Mouse (Mus musculus) liver, embryonic 16.5 days (tissue): ENCODE data around the gene Adamts4. TPM values are rescaled to one million over a fixed set of nuclear protein-coding genes. Genes with fewer than 3 reads are reported as not detected.
"Not testable (repeated sequence)": the region's sequence is repeated elsewhere in the genome, so short reads cannot be mapped to it uniquely, and the experiment has no call there.

ENCODE experiments used
- ATAC-seq: fragments of 200-750 bp; cut with Nextera tagmentation; 2 replicates; pipeline ENCODE4 v1.8.0; 2017; ENCODE audit warnings: low read depth, mild to moderate bottlenecking, moderate number of reproducible peaks, moderate library complexity
- H3K27ac ChIP-seq: fragments of 300-500 bp; sonication (generic); 2 replicates; pipeline ENCODE4 v1.5.1; 2014; ENCODE audit warnings: mild to moderate bottlenecking, low read length
- H3K27me3 ChIP-seq: fragments of 300-500 bp; sonication (generic); 2 replicates; pipeline ENCODE4 v1.6.1; 2014; ENCODE audit warnings: low read depth, low read length, mixed read lengths; ENCODE audit not compliant: control insufficient read depth, insufficient read depth
- H3K36me3 ChIP-seq: fragments of 300-500 bp; sonication (generic); 2 replicates; pipeline ENCODE4 v1.6.1; 2014; ENCODE audit warnings: mild to moderate bottlenecking; ENCODE audit not compliant: control insufficient read depth, insufficient read depth
- H3K4me1 ChIP-seq: fragments of 300-500 bp; sonication (generic); 2 replicates; pipeline ENCODE4 v1.6.1; 2014; ENCODE audit warnings: low read depth, low read length, mixed read lengths; ENCODE audit not compliant: control insufficient read depth
- H3K4me2 ChIP-seq: fragments of 300-500 bp; sonication (generic); 2 replicates; pipeline ENCODE4 v1.6.1; 2014; ENCODE audit warnings: low read depth, low read length, mixed read lengths
- H3K4me3 ChIP-seq: fragments of 300-500 bp; sonication (generic); 2 replicates; pipeline ENCODE4 v1.5.1; 2014; ENCODE audit warnings: low read depth, mild to moderate bottlenecking, low read length
- H3K9ac ChIP-seq: fragments of 300-500 bp; sonication (generic); 2 replicates; pipeline ENCODE4 v1.6.1; 2014; ENCODE audit warnings: low read depth, low read length
- H3K9me3 ChIP-seq: fragments of 300-500 bp; sonication (generic); replicated peaks from 2 replicates; pipeline ENCODE4 v1.6.1; 2016; ENCODE audit warnings: low read length; ENCODE audit not compliant: control insufficient read depth
- WGBS: fragments of 180-500 bp; shearing (Covaris S2); extraction: QIAGEN DNeasy Blood & Tissue Kit; methylation state at CpG from one replicate; pipeline ENCODE4 v1.1.7; 2014; ENCODE audit not compliant: insufficient replicate concordance; 5-methylcytosine and 5-hydroxymethylcytosine counted together
- polyA plus RNA-seq: library from polyadenylated mRNA; unstranded; fragments of >200 nt; fragmentation: Nextera tagmentation; extraction: Ambion mirVana; gene quantifications from 2 replicates; pipeline ENCODE4 v1.2.1, GENCODE M21; 2015

The Adamts4 gene
- polyA plus RNA-seq, 1 experiment from 2014 or later, result 0.64 TPM

- no peak for ATAC-seq
- H3K27ac ChIP-seq, result no peak overlapping the region
- no peak overlapping the region for H3K9ac ChIP-seq
- peaks cover 7% of the 10 kb centered on the region for H3K4me1 ChIP-seq
- 55% methylated on average over 3 of the region's 3 CpGs for WGBS
- H3K9me3 ChIP-seq, result no peaks in the 10 kb centered on the region; the same call in 1 of the 2 replicates
- no peak overlapping the region for H3K4me3 ChIP-seq
- no peak overlapping the region for H3K4me2 ChIP-seq
- H3K27me3 ChIP-seq, result peaks cover 13% of the 10 kb centered on the region
- H3K36me3 ChIP-seq, result no peaks in the 10 kb centered on the region
These were observed 48.0 kb downstream of the Adamts4 start for GRCm38 (mm10) chr1:171298226-171298625.

GRCm38 (mm10) chr1:171306157-171306556 is 55.9 kb downstream of the Adamts4 start:
- H3K9me3 ChIP-seq, H3K27me3 ChIP-seq, H3K9ac ChIP-seq, H3K27ac ChIP-seq, H3K36me3 ChIP-seq, ATAC-seq, H3K4me1 ChIP-seq, H3K4me3 ChIP-seq, H3K4me2 ChIP-seq: not testable (repeated sequence)
- 60% methylated on average over 5 of the region's 5 CpGs for WGBS

- Histone ChIP-seq H3K4me3 (no peak overlapping the region), H3K27ac (no peak overlapping the region)
These were observed 59.1 kb downstream of the Adamts4 start for GRCm38 (mm10) chr1:171309321-171309720.

More at GRCm38 (mm10) chr1:171309321-171309720, 59.1 kb downstream of the Adamts4 start:
- no peak overlapping the region for H3K9ac ChIP-seq
- no peak for ATAC-seq
- 42% methylated on average over 2 of the region's 2 CpGs for WGBS
- no peak overlapping the region for H3K4me2 ChIP-seq
- no peaks in the 10 kb centered on the region for H3K36me3 ChIP-seq
- no peaks in the 10 kb centered on the region for H3K27me3 ChIP-seq
- no peaks in the 10 kb centered on the region for H3K4me1 ChIP-seq
- H3K9me3 ChIP-seq, result no peaks in the 10 kb centered on the region

Other genes starting within 250 kb of the Adamts4 start
- 4.1 and 4.3 TPM in 2 replicates for gene Fcgr4, start 231.5 kb upstream of the Adamts4 start, polyA plus RNA-seq
- 28.6 and 30.3 TPM in 2 replicates for gene Fcgr3, start 185.5 kb upstream of the Adamts4 start, polyA plus RNA-seq
- gene Cfap126, start 136.5 kb upstream of the Adamts4 start, polyA plus RNA-seq, result 1.8 and 2.1 TPM in 2 replicates
- gene Sdhc, start 99.8 kb upstream of the Adamts4 start, polyA plus RNA-seq, result 137 and 164 TPM in 2 replicates
- 0.04 TPM in 1 of 2 replicates, not detected in the other for gene Mpz, start 99.7 kb upstream of the Adamts4 start, polyA plus RNA-seq
- gene Pcp4l1, start 54.2 kb upstream of the Adamts4 start, polyA plus RNA-seq, result 2.5 and 2.6 TPM in 2 replicates
- gene Nr1i3, start 36.5 kb upstream of the Adamts4 start, polyA plus RNA-seq, result 2.2 and 2.4 TPM in 2 replicates
- gene Tomm40l, start 27.9 kb upstream of the Adamts4 start, polyA plus RNA-seq, result 11.8 and 14.9 TPM in 2 replicates
- 8,709 and 8,864 TPM in 2 replicates for gene Apoa2, start 25.4 kb upstream of the Adamts4 start, polyA plus RNA-seq
- 111 and 128 TPM in 2 replicates for gene Fcer1g, start 16.1 kb upstream of the Adamts4 start, polyA plus RNA-seq
- gene Ndufs2, start 967 bp downstream of the Adamts4 start, polyA plus RNA-seq, result 138 and 143 TPM in 2 replicates
- 22.6 and 23.2 TPM in 2 replicates for gene B4galt3, start 19.9 kb downstream of the Adamts4 start, polyA plus RNA-seq
- 205 and 206 TPM in 2 replicates for gene Ppox, start 30.8 kb downstream of the Adamts4 start, polyA plus RNA-seq
- gene Usp21, start 37.6 kb downstream of the Adamts4 start, polyA plus RNA-seq, result 23.1 and 25.3 TPM in 2 replicates
- gene Ufc1, start 44.6 kb downstream of the Adamts4 start, polyA plus RNA-seq, result 40.3 and 45.2 TPM in 2 replicates
- 17.5 and 19.7 TPM in 2 replicates for gene Dedd, start 78.7 kb downstream of the Adamts4 start, polyA plus RNA-seq
- 38.8 and 39.0 TPM in 2 replicates for gene Nit1, start 95.2 kb downstream of the Adamts4 start, polyA plus RNA-seq
- gene Pfdn2, start 95.2 kb downstream of the Adamts4 start, polyA plus RNA-seq, result 30.9 and 37.8 TPM in 2 replicates
- gene Klhdc9, start 110.4 kb downstream of the Adamts4 start, polyA plus RNA-seq, result 0.20 and 0.28 TPM in 2 replicates
- gene Nectin4, start 119.7 kb downstream of the Adamts4 start, polyA plus RNA-seq, result 0.09 and 0.13 TPM in 2 replicates
- gene Arhgap30, start 138.5 kb downstream of the Adamts4 start, polyA plus RNA-seq, result 5.3 and 5.8 TPM in 2 replicates
- gene Usf1, start 160.9 kb downstream of the Adamts4 start, polyA plus RNA-seq, result 15.9 and 19.3 TPM in 2 replicates
- gene Tstd1, start 168.5 kb downstream of the Adamts4 start, polyA plus RNA-seq, result 4.6 and 5.3 TPM in 2 replicates
- 33.8 and 34.2 TPM in 2 replicates for gene F11r, start 187.1 kb downstream of the Adamts4 start, polyA plus RNA-seq